Mouse (Mus musculus) E14TG2a.4 (cell line): ENCODE data around the gene Hspb8.
"Not testable (repeated sequence)": the region's sequence is repeated elsewhere in the genome, so short reads cannot be mapped to it uniquely, and the experiment has no call there.

ENCODE experiments used
- H3K27me3 ChIP-seq: 2 replicates; pipeline ENCODE4 v1.6.1; 2014; ENCODE audit warnings: low read length, control low read depth; ENCODE audit not compliant: insufficient read depth
- H3K36me3 ChIP-seq: 2 replicates; pipeline ENCODE4 v1.6.1; 2014; ENCODE audit warnings: low read length, control low read depth; ENCODE audit not compliant: insufficient read depth
- H3K4me1 ChIP-seq: replicated peaks from 2 replicates; pipeline ENCODE4 v1.6.1; 2014; ENCODE audit warnings: low read depth, low read length, control low read depth
- H3K4me3 ChIP-seq: replicated peaks from 2 replicates; pipeline ENCODE4 v1.5.1; 2014; ENCODE audit warnings: mild to moderate bottlenecking, low read length
- H3K9me3 ChIP-seq: 2 replicates; pipeline ENCODE4 v1.6.1; 2014; ENCODE audit warnings: low read length, control low read depth
- CTCF ChIP-seq: conservative IDR thresholded peaks from 2 replicates; pipeline ENCODE4 v1.5.1; 2014; ENCODE audit warnings: low read length
- NANOG ChIP-seq: IDR thresholded peaks from 2 replicates; pipeline ENCODE4 v1.6.1; 2014; ENCODE audit warnings: borderline replicate concordance, low read length, mixed read lengths
- POU5F1 ChIP-seq: IDR thresholded peaks from 2 replicates; pipeline ENCODE4 v1.6.1; 2014; ENCODE audit warnings: low read length, borderline replicate concordance

The Hspb8 gene

DNA sequence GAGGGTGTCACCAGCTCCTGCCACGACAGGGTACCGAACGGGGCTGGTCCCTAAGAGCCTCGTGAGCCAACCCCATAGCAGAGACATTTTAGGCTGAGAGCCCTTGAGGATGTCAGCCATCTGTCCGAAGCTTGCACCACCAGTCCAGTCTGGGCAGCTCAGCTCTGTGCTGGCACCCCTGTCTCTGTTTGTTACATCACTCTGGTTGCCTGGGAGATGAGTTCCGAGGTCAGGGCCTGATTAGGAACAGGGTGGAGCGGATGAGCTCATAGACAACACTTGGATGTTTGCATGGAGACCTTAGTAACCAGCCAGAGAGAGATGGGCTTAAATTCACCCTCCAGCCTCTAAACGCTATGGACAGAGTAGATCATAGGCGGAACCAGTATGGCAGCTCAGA, 30.1 kb downstream of the Hspb8 start:
- H3K9me3 ChIP-seq = no peaks in the 10 kb centered on the region
- no peaks in the 10 kb centered on the region for H3K36me3 ChIP-seq
- no peak overlapping the region for H3K4me3 ChIP-seq
- H3K27me3 ChIP-seq = no peaks in the 10 kb centered on the region
- peaks cover 54% of the 10 kb centered on the region for H3K4me1 ChIP-seq
- no peak for TF ChIP-seq POU5F1
- TF ChIP-seq NANOG = no peak
- no peak for TF ChIP-seq CTCF

DNA sequence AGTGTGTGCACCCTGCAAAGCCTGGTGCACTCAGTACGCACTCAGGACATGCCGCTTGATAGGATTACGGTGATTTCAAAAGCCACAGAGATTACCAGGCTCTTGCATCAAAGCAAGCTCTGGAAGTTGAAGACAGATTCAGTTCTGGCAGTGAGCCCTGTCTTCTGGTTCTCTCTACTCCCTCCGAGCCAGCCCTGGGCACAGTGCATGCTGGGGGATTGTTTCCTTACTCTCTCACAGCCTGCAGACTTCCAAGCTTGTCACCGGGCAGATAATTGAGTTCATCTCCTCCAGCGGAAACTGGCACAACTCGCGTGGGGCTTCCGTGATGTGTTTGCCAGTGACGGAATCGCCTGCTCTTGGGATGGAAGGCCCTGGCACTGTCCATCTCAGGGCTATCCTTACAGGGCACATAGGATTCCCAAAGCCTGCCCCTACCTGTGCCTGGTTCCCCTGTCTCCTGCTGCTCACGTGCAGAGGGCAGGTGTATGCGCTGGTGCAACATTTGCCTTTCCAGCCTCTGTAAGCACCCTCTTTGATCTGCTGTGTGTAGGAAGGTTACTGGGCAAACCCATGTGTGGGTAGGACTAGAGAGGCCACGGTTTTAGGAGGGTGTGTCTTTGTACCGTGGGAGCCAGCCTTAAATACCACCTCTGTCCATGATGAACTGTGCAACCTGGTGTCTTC, 32.7 kb downstream of the Hspb8 start:
- TF ChIP-seq POU5F1 (no peak), CTCF (no peak)
- peaks cover 46% of the 10 kb centered on the region for H3K4me1 ChIP-seq
- H3K27me3 ChIP-seq = no peaks in the 10 kb centered on the region
- no peaks in the 10 kb centered on the region for H3K9me3 ChIP-seq
- no peak overlapping the region; the same call in 1 of the 2 replicates for H3K4me3 ChIP-seq
- H3K36me3 ChIP-seq = no peaks in the 10 kb centered on the region

DNA sequence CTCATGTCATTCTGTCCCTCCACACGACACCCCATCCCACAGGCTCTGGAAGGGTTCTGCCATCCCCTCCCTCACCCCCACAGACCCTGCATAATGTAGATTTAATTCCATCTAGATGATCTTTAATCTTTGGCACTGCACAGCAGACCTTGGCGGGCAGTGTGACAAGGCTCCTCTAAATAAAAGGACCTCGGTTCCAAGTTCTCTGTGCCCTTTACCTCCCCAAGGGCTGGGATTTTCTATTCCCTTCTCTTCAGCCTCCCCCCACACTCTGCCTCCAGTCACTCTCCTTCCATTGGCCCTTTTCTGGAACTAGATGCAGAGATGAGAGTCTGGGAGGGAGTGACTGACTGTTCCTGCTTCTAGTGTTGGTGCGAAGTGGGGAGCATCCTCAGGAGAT, 33.3 kb downstream of the Hspb8 start:
- no peaks in the 10 kb centered on the region for H3K36me3 ChIP-seq
- TF ChIP-seq CTCF (no peak), POU5F1 (no peak), NANOG (no peak)
- no peaks in the 10 kb centered on the region for H3K27me3 ChIP-seq
- H3K4me1 ChIP-seq = peaks cover 40% of the 10 kb centered on the region
- no peaks in the 10 kb centered on the region for H3K9me3 ChIP-seq
- no peak overlapping the region for H3K4me3 ChIP-seq

DNA sequence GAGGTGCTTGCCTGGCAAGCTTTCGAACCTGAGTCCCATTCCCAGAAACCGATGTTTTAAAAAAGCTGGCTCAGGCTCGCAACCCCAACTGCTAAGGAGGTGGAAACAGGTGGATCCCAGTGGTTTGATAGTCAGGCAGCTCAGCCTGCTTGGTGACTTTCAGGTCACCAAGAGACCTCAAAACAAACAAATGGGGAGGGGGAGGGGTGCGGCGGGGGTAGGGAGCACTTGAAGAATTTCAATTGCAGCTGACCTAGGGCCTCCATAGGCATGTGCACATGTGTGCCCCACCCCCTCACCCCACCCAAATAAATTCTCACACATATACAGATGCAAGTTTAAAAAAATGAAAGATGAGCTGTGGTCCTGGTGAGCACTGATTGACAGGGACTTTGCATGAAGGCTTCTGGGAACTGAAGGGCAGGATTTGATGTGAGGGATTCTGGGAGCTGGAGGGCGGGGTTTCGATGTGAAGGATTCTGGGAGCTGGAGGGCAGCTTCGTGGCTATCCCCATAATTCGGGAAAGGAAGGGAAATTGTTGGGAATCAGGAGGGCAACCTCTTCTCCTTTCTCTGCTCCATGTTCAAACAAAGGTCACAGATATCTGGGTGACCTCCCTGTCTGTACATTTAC, 35.2 kb downstream of the Hspb8 start:
- no peak for TF ChIP-seq POU5F1
- TF ChIP-seq NANOG = no peak
- no peak for TF ChIP-seq CTCF
- H3K9me3 ChIP-seq = no peaks in the 10 kb centered on the region
- H3K36me3 ChIP-seq = no peaks in the 10 kb centered on the region
- H3K4me1 ChIP-seq = peaks cover 46% of the 10 kb centered on the region
- peak overlapping the region; percentile 48 for H3K4me3 ChIP-seq
- no peaks in the 10 kb centered on the region for H3K27me3 ChIP-seq

DNA sequence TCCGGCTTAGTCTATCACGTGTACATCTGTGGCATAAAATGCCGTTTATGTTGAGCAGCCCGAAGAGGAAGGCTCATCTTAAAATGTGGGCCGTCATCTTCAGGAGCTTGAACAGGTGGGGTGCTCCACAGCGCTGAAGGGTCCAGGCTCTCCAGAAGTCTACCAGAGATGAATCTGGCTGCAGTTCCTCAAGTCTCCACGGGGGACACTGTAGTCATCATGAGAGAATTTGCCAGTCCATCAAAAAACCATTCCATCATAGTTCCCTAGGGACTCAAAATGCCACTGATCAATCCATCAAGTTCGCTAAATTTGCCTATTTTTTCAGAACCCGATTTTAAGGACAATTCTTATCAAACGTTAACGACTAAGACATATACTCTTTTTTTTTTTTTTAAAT, 36.6 kb downstream of the Hspb8 start:
- Histone ChIP-seq H3K4me1 (peaks cover 58% of the 10 kb centered on the region), H3K27me3 (peaks cover 5% of the 10 kb centered on the region), H3K36me3 (no peaks in the 10 kb centered on the region), H3K4me3 (no peak overlapping the region), H3K9me3 (no peaks in the 10 kb centered on the region)
- TF ChIP-seq NANOG = no peak
- peak; percentile 92 for TF ChIP-seq CTCF

DNA sequence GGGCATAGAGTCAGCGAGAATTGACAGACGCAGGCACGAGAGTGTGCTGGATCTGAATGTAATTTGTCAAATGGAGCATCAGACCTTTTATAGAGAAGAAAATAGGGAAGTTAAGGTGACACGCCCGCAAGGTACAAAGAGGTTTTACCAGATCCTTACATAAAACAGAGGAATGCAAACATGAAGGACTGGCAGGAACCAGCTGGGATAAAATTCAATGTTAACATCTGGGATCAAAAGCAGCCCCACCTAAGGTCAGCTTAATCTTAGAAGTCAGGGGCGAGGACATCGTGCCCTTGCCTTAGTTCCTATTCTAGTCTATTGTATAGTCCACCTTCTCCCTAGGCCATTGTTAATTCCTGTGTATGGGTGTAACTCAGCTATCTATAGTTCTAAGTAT, 40.0 kb downstream of the Hspb8 start:
- not testable (repeated sequence) for H3K36me3 ChIP-seq, H3K4me3 ChIP-seq, H3K9me3 ChIP-seq
- H3K27me3 ChIP-seq = peaks cover 22% of the 10 kb centered on the region
- H3K4me1 ChIP-seq = peaks cover 47% of the 10 kb centered on the region

DNA sequence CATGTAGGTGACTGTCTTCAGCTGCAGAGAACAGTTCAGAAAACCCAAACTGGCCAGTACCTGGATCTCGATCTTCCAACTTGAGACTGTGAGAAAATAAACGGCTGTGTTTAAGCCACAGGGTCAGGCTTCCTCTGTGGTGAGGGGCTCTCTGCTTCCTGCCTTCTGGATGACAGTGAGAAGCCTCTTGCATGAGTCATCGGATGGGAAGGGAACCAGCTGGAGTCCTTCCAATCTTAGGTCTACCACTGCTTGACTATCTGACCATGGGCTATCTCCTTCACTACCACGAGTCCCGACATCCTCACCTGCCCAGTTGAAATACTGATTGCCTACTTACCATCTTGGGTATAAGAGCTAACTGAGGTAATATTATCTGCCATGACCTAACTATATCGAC, 40.9 kb downstream of the Hspb8 start:
- peaks cover 22% of the 10 kb centered on the region for H3K27me3 ChIP-seq
- peak overlapping the region; percentile 56; the same call in 1 of the 2 replicates for H3K4me3 ChIP-seq
- H3K4me1 ChIP-seq = peaks cover 38% of the 10 kb centered on the region
- no peaks in the 10 kb centered on the region for H3K9me3 ChIP-seq
- TF ChIP-seq POU5F1 = no peak
- no peak for TF ChIP-seq CTCF
- TF ChIP-seq NANOG = no peak
- H3K36me3 ChIP-seq = no peaks in the 10 kb centered on the region

DNA sequence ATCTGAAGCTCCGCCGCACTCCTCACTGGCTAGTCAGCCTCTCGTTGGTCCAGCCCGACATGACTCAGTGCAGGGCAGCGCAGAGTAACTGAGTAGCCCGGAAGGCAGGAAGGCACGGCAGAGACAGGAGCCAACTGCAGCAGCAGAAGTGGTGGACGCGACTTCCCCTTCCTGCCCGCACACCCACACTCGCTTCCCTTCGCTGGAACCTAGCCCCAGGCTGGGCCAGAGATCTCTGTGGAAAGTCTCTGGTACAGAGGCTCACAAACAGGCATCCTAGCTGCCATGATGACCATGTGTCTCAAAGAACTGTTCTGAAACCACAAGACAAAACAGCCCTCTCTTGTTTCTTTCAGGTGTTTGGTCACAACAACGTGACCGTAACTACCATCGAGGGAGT, 41.4 kb downstream of the Hspb8 start:
- no peak for TF ChIP-seq CTCF
- no peak for TF ChIP-seq POU5F1
- TF ChIP-seq NANOG = no peak
- peaks cover 34% of the 10 kb centered on the region for H3K4me1 ChIP-seq
- H3K27me3 ChIP-seq = peaks cover 22% of the 10 kb centered on the region
- peak overlapping the region; percentile 56 for H3K4me3 ChIP-seq
- no peaks in the 10 kb centered on the region for H3K36me3 ChIP-seq
- no peaks in the 10 kb centered on the region for H3K9me3 ChIP-seq

DNA sequence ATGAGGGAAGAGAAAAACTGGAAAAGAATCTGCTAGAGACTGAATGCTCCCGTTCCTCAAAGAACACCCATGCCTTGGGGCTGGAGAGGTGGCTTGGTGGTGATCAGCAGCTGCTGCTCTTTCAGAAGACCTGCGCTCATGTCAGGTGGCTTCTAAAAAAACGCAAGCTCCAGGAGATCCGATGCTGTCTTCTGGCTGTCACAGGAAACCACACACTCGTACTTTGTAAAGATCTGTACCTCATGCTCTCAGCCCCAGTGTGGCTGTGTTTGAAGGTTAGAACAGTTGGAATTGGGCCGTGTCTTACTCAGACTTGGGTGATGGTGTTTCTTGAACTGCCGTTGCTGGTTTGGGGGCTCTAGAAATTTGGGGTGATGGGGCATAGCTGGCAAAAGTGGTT, 42.3 kb downstream of the Hspb8 start:
- H3K27me3 ChIP-seq = peaks cover 22% of the 10 kb centered on the region
- H3K36me3 ChIP-seq = no peaks in the 10 kb centered on the region
- TF ChIP-seq NANOG (no peak), CTCF (no peak), POU5F1 (no peak)
- H3K9me3 ChIP-seq = no peaks in the 10 kb centered on the region
- H3K4me1 ChIP-seq = peaks cover 34% of the 10 kb centered on the region
- H3K4me3 ChIP-seq = no peak overlapping the region
